Mouse (Mus musculus) cerebellum, adult 18-20 months (tissue): Measurements from ENCODE around the gene Emcn.
A peak's percentile ranks its signal among the peaks of the same experiment; 100 is the strongest.

ENCODE experiments used
- DNase-seq, 2 experiments: peaks; one replicate each; pipeline ENCODE4 v3.0.0; 2021

Gene Emcn

GRCm38 (mm10) chr3:137418636-137419035, 77.8 kb downstream of the Emcn start:
- DNase-seq: peak; percentile 26 to 46

GRCm38 (mm10) chr3:137429516-137429915, 88.6 kb downstream of the Emcn start:
- no peak for DNase-seq

- DNase-seq: peak; percentile 90 to 91
Observed at GRCm38 (mm10) chr3:137464902-137465629, 124.2 kb downstream of the Emcn start.

GRCm38 (mm10) chr3:137465953-137466352, 125.1 kb downstream of the Emcn start:
- peak; percentile 20 to 37 for DNase-seq

- peak; percentile 22 to 32 for DNase-seq
Observed at GRCm38 (mm10) chr3:137466766-137467165, 125.9 kb downstream of the Emcn start.

GRCm38 (mm10) chr3:137467386-137467785, 126.5 kb downstream of the Emcn start:
- no peak for DNase-seq

GRCm38 (mm10) chr3:137472145-137472544, 131.3 kb downstream of the Emcn start:
- DNase-seq: no peak

GRCm38 (mm10) chr3:137479761-137480339, 139.0 kb downstream of the Emcn start:
- DNase-seq: no peak

- no peak for DNase-seq
Observed at GRCm38 (mm10) chr3:137481157-137481556, 140.3 kb downstream of the Emcn start.
